Mouse (Mus musculus): ENCODE measurements at regions not wholly inside any gene's neighbourhood (a gene's known extent, or its start where the extent isn't known, plus 50 kb on each side); places are given as distances from the start of the nearest gene placed in this dataset.
A peak's percentile ranks its signal among the peaks of the same experiment; 100 is the strongest.

DNA sequence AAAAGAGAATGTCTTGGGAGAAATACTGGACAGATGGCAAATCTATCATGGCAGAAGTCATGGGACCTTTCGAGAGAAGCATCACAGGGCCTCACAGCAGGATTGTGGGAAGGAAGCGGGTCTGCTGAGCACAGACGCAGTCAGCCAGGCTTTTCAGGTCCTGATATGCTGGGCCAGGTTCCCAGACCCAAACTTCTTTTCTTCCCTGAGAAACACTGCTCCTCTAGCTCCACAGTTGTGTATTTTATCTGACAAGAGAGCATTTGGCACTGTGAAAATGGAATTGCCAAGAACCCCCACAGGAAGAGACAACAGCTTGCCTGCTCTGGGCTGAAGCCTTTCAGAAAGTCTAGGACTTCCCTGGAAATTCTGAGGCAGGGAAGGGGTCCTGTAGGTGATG lies 73.4 kb upstream of the Topaz1 start:
- TF ChIP-seq POLR2A (IDR thresholded peaks at IDR 0.05; ENCODE audit: extremely low read depth, insufficient read depth, low read length) (no peak), CTCF (IDR thresholded peaks at IDR 0.05; ENCODE audit: extremely low read depth, insufficient read depth, low read length) (no peak)
- Histone ChIP-seq H3K27ac (ENCODE audit: insufficient read depth, low read length) (no peak overlapping the region), H3K4me1 (ENCODE audit: control insufficient read depth, insufficient read depth, low read length) (peaks cover 10% of the 10 kb centered on the region), H3K4me3 (ENCODE audit: insufficient read depth, low read length) (no peak overlapping the region)

DNA sequence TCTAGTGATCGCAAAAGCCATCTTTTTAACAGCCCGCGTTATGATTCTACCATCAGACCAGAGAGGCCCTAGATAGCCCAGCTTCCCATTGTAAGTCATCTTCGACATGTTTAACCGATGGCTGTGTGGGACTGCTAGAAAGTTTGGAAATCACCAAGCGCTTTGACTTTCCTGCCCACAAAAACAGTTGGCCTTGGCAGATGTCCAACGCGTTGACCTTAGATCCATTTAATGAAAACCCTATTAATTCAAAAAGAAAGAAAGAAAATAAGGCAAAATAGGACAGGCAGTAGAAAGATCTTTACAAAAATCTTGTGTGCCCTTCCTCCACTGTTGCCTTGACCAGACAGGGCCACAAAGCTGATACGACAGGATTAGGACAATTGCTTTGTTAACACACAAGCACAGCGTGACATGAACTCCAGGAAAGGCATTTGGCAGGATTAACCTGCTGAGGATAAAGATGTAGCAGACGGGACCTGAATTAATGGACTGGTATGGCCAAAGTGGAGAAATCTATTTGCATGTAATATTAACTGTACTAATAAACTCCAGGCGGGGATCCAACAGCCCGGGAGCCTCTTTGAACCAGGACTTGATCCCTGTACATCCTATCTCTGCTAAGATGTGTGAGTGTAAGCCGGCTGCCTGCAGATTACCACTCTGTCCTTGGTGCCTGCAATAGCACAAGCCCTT lies 69.0 kb upstream of the Topaz1 start:
- Histone ChIP-seq H3K4me1 (ENCODE audit: control insufficient read depth, insufficient read depth, low read length) (peaks cover 9% of the 10 kb centered on the region), H3K4me3 (ENCODE audit: insufficient read depth, low read length) (no peak overlapping the region), H3K27ac (ENCODE audit: insufficient read depth, low read length) (no peak overlapping the region)
- no peak for TF ChIP-seq POLR2A (IDR thresholded peaks at IDR 0.05; ENCODE audit: extremely low read depth, insufficient read depth, low read length)
- no peak for TF ChIP-seq CTCF (IDR thresholded peaks at IDR 0.05; ENCODE audit: extremely low read depth, insufficient read depth, low read length)

DNA sequence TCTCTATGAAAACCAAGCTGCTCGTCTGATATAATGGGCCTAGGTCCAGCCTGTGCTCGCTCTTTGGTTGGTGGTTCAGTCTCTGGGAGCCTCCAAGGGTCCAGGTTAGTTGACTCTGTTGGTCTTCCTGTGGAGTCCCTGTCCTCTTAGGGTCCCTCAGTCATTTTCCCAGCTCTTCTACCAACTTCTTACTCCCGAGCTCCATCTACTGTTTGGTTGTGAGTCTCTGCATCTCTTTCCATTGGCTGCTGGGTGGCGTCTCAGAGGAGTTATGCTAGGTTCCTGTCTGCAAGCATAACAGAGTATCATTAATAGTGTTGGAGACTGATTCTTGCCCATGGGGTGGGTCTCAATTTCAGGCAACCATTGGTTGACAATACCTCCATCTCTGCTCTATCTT lies 60.0 kb upstream of the Topaz1 start:
- H3K27ac ChIP-seq (ENCODE audit: insufficient read depth, low read length): no peak overlapping the region
- peak; percentile 56 for TF ChIP-seq CTCF (IDR thresholded peaks at IDR 0.05; ENCODE audit: extremely low read depth, insufficient read depth, low read length)
- TF ChIP-seq POLR2A (IDR thresholded peaks at IDR 0.05; ENCODE audit: extremely low read depth, insufficient read depth, low read length): no peak
- H3K4me3 ChIP-seq (ENCODE audit: insufficient read depth, low read length): no peak overlapping the region
- H3K4me1 ChIP-seq (ENCODE audit: control insufficient read depth, insufficient read depth, low read length): no peaks in the 10 kb centered on the region

DNA sequence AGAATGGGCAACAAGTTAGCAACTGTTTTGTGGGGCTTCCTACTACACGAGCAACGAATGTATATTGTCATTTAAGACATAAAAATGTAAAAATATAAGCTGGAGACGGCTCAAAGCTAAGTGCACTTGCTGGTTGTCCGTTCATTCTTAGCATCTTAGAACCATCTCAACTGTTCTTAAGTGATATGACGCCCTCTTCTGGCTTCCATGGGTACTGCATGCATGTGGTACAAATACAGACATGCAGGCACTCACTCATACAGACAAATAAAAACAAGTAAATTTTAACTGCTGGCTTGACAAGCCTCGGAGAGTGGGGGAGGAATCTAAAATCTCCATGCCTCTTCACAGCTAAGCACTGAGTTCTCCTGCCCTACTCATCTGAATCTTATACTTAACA lies 55.3 kb upstream of the Topaz1 start:
- Histone ChIP-seq H3K4me3 (ENCODE audit: insufficient read depth, low read length) (no peak overlapping the region), H3K4me1 (ENCODE audit: control insufficient read depth, insufficient read depth, low read length) (peaks cover 8% of the 10 kb centered on the region), H3K27ac (ENCODE audit: insufficient read depth, low read length) (no peak overlapping the region)
- TF ChIP-seq POLR2A (IDR thresholded peaks at IDR 0.05; ENCODE audit: extremely low read depth, insufficient read depth, low read length): no peak
- peak; percentile 31; the same call in 1 of the 2 replicates for TF ChIP-seq CTCF (IDR thresholded peaks at IDR 0.05; ENCODE audit: extremely low read depth, insufficient read depth, low read length)

DNA sequence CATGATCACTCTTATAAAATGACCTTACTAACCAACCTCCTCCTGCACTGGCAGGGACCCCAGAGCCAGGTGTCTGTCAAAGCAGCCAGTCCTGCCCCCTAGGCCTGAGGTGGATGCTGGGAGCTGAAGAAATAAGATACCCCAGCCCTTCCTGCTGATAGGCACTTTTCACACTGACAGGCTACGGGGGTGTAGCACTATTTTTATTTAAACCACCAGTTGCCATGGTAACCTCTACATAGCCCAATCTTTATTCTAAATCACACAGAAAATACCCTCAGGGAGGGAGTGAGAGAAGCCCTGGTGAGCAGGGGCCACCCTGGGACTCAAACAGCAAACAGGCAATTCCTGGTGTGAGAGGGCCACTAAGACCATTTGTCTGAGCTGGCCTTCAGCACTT lies 51.4 kb upstream of the Topaz1 start:
- H3K27ac ChIP-seq (ENCODE audit: insufficient read depth, low read length): peak overlapping the region; percentile 40; the same call in 1 of the 2 replicates
- H3K4me1 ChIP-seq (ENCODE audit: control insufficient read depth, insufficient read depth, low read length): peaks cover 8% of the 10 kb centered on the region
- no peak overlapping the region for H3K4me3 ChIP-seq (ENCODE audit: insufficient read depth, low read length)
- TF ChIP-seq POLR2A (IDR thresholded peaks at IDR 0.05; ENCODE audit: extremely low read depth, insufficient read depth, low read length) (no peak), CTCF (IDR thresholded peaks at IDR 0.05; ENCODE audit: extremely low read depth, insufficient read depth, low read length) (no peak)

Data from cortical plate, adult 2 months (tissue).